Comparison of ENCODE assay signal across 8 mouse cellular contexts in genomic region chr9:101073987-101074331, GRCm38 (mm10). TPM values are rescaled to one million over a fixed set of nuclear protein-coding genes. Genes with fewer than 3 reads are reported as not detected.
A peak's percentile ranks its signal among the peaks of the same experiment; 100 is the strongest.
DNase-seq lines count a peak whose midpoint lies in the region; ATAC-seq and TF ChIP-seq lines count a peak whose summit lies in the region.

Gene Msl2, plus strand, starts transcription at chr9:101074101.

- peaks cover 33% of the 10 kb centered on the region for H3K4me1 ChIP-seq in forebrain, embryonic 15.5 days
- H3K4me1 ChIP-seq in hindbrain, embryonic 13.5 days (replicated peaks): peaks cover 25% of the 10 kb centered on the region
- peaks cover 33% of the 10 kb centered on the region for H3K4me1 ChIP-seq in liver, embryonic 13.5 days (replicated peaks)

- H3K9me3 ChIP-seq in forebrain, embryonic 15.5 days: no peaks in the 10 kb centered on the region
- H3K9me3 ChIP-seq in hindbrain, embryonic 13.5 days: 0 out of 2 replicates have a peak, but pooled peaks cover 2% of the 10 kb centered on the region
- no peaks in the 10 kb centered on the region for H3K9me3 ChIP-seq in liver, embryonic 13.5 days (replicated peaks)

- no peak for DNase-seq in cerebellum, adult 11 months
- DNase-seq in Patski (ENCODE audit: low read depth, low spot score): no peak
- no peak for DNase-seq in liver, embryonic 13.5 days
- no peak for DNase-seq in ovary, adult 18-20 months (ENCODE audit: low spot score)
- DNase-seq in kidney, adult 18-20 months: no peak

- TF ChIP-seq CTCF in Patski (IDR thresholded peaks at IDR 0.05): no peak

- peak within 1 kb of the TSS; percentile 93 for H3K4me3 ChIP-seq in forebrain, embryonic 15.5 days
- H3K4me3 ChIP-seq in hindbrain, embryonic 13.5 days: peak within 1 kb of the TSS; percentile 99
- peak within 1 kb of the TSS; percentile 90 for H3K4me3 ChIP-seq in liver, embryonic 13.5 days (replicated peaks)

- no peaks in the 10 kb centered on the region for H3K36me3 ChIP-seq in forebrain, embryonic 15.5 days
- H3K36me3 ChIP-seq in hindbrain, embryonic 13.5 days: no peaks in the 10 kb centered on the region
- H3K36me3 ChIP-seq in liver, embryonic 13.5 days: no peaks in the 10 kb centered on the region

- peak; percentile 57 for ATAC-seq in cerebellum, adult (ENCODE audit: insufficient number of reproducible peaks, low FRiP score, low TSS enrichment)
- ATAC-seq in Patski: no peak
- peak; percentile 75 for ATAC-seq in forebrain, embryonic 15.5 days (replicated peaks)
- peak; percentile 81 for ATAC-seq in hindbrain, embryonic 13.5 days (ENCODE audit: low FRiP score)
- peak; percentile 59 for ATAC-seq in liver, embryonic 13.5 days (ENCODE audit: low read depth)

- in situ Hi-C loops in Patski (cut with MboI; ENCODE audit: low pct_unique_long_range_greater_than_20kb): no loop called here

- peak within 1 kb of the TSS; percentile 100 for H3K27ac ChIP-seq in forebrain, embryonic 15.5 days (replicated peaks)
- H3K27ac ChIP-seq in hindbrain, embryonic 13.5 days: peak within 1 kb of the TSS; percentile 100
- peak within 1 kb of the TSS; percentile 99 for H3K27ac ChIP-seq in liver, embryonic 13.5 days

- under 1% methylated on average over 39 of the region's 43 CpGs for whole genome bisulfite sequencing in forebrain, embryonic 15.5 days
- 0% methylated on average over 20 of the region's 43 CpGs for WGBS in hindbrain, embryonic 13.5 days
- under 1% methylated on average over 41 of the region's 43 CpGs for WGBS in liver, embryonic 13.5 days (ENCODE audit: insufficient replicate concordance)

- H3K27me3 ChIP-seq in Patski: no peaks in the 10 kb centered on the region
- no peaks in the 10 kb centered on the region for H3K27me3 ChIP-seq in forebrain, embryonic 15.5 days
- no peaks in the 10 kb centered on the region for H3K27me3 ChIP-seq in hindbrain, embryonic 13.5 days
- H3K27me3 ChIP-seq in liver, embryonic 13.5 days: no peaks in the 10 kb centered on the region

- H3K9ac ChIP-seq in forebrain, embryonic 15.5 days (replicated peaks): peak within 1 kb of the TSS; percentile 100
- peak within 1 kb of the TSS; percentile 98 for H3K9ac ChIP-seq in hindbrain, embryonic 13.5 days
- peak within 1 kb of the TSS; percentile 96 for H3K9ac ChIP-seq in liver, embryonic 13.5 days

- POLR2A ChIA-PET in Patski (lab: Charles Lee): interaction anchor here (1.0 kb wide), 1 partner anchor 39 kb away, joined by 5 read pairs; the partner anchor contains the start of gene Pccb

- CTCF ChIA-PET in Patski (lab: Charles Lee): no interaction called here

- peak within 1 kb of the TSS; percentile 82 for H3K4me2 ChIP-seq in forebrain, embryonic 15.5 days (replicated peaks)
- H3K4me2 ChIP-seq in hindbrain, embryonic 13.5 days: peak within 1 kb of the TSS; percentile 95
- H3K4me2 ChIP-seq in liver, embryonic 13.5 days: peak within 1 kb of the TSS; percentile 94

RNA-seq across cellular contexts. Expression of gene Msl2, which starts in this region (rescaled TPM):
- 24.6 TPM for polyA plus RNA-seq in Patski (2021)
- polyA plus RNA-seq in forebrain, embryonic 15.5 days (2015; fragmentation: Nextera tagmentation; extraction: Ambion mirVana): 6.0 and 6.7 TPM in 2 replicates
- 5.4 and 6.6 TPM in 2 replicates for polyA plus RNA-seq in hindbrain, embryonic 13.5 days (2015; fragmentation: Nextera tagmentation; extraction: Ambion mirVana)
- 2.6 and 2.9 TPM in 2 replicates for polyA plus RNA-seq in liver, embryonic 13.5 days (2015; fragmentation: Nextera tagmentation; extraction: Ambion mirVana)
